Mouse (Mus musculus) kidney, adult 8-10 months (tissue): ENCODE data around the gene Drd4.

Experiments
- DNase-seq, 2 experiments: peaks; one replicate each; pipeline ENCODE4 v3.0.0; 2022

Gene Drd4

GRCm38 (mm10) chr7:141335682-141336081, 43.9 kb downstream of the Drd4 start:
- DNase-seq, result no peak

- no peak for DNase-seq
These were observed 44.5 kb downstream of the Drd4 start for GRCm38 (mm10) chr7:141336296-141336695.

DNA sequence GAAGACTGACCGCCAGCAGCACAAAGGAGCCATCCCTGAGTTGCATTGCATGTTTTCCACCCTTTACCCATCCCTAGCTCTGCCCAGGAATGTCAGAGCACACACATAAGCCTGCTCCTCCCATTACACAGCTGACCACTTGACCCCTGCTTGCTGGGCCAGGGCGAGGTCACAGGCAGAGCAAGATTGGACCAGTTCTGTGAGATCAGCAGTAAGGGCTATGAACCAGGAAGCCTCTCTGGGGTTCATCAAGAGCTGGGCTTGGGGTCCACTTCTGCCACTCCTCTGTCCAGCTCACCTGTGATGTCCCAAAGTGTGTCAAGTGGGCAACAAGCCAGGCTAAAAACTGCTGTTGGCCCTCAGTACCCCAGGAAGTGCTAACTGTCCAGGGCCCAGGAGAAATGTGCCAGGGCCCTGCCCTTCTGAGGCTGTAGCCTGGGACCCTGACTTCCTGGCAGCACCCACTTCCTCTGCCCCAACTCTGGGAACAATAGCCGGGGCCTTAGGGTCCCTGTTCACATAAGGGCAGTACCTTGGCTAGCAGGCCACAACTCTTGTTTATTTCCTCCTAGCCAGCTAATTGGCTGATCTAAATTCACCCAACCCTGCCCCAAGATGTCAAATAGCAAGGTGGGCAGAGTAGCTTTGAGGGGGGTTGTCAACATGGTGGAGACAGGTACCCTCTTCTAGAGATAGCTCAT, 46.1 kb downstream of the Drd4 start:
- peak; percentile 38 to 65 for DNase-seq

- DNase-seq, result peak; percentile 87 to 89
These were observed 46.8 kb downstream of the Drd4 start, which contains the start of gene Eps8l2 for GRCm38 (mm10) chr7:141338576-141339131. Eps8l2 (plus strand) TSS chr7:141338880.

GRCm38 (mm10) chr7:141339215-141339920, 47.6 kb downstream of the Drd4 start:
- peak; percentile 40 to 42 for DNase-seq

DNA sequence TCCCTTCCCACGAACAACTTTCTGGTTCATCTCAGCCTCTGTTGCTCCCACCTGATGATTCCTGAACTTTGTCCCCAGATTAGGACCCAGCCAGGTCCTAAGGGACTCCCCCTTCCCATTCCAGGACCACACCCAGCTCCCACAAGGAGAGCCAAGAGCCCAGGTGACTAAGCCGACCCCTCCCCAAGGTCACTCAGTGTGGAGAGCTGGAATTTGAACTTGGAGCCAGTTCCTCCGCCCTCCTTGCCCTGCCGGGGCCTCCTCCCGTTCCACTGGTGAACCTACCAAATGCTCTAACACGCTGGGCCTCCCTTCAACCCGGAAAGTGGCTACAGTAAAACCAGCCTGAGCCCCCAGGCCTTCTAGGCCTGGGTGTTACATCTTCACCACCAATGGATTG, 48.2 kb downstream of the Drd4 start:
- peak; percentile 75 to 78 for DNase-seq

GRCm38 (mm10) chr7:141340476-141340875, 48.7 kb downstream of the Drd4 start:
- peak; percentile 87 to 94 for DNase-seq

GRCm38 (mm10) chr7:141341689-141342226, 50.0 kb downstream of the Drd4 start:
- DNase-seq, result no peak

- no peak for DNase-seq
These were observed 51.4 kb downstream of the Drd4 start for GRCm38 (mm10) chr7:141343230-141343629.

DNA sequence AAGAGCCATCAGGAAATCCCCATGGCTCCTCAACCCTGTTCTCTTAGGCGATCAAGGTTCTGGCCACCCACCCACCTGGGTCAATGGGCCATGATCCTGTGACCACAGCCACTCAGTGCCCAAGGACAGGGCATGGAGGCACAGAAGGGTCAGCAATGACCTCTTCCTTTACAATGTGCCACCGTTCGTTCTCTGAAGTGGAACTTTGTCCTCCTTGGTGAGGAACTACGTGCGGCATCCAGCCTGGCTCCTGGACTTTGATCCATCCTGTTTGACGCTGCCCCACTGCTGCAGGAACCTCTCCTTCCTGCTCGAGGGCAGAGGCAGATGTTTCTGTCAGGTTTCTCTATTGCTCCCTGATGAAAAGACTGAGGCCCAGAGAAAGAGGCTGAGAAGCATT, 51.9 kb downstream of the Drd4 start:
- DNase-seq, result peak; percentile 74 to 78

GRCm38 (mm10) chr7:141344787-141345186, 53.0 kb downstream of the Drd4 start:
- DNase-seq, result no peak
